Mouse (Mus musculus) layer of hippocampus, postnatal 25 days (tissue): ENCODE measurements around the gene Olfr547. TPM values are rescaled to one million over a fixed set of nuclear protein-coding genes. Genes with fewer than 3 reads are reported as not detected.

Experiments used
- DNase-seq, 2 experiments: peaks; one replicate each; pipeline ENCODE4 v3.0.0; 2022; ENCODE audit warnings: mixed read lengths in 2 of 2, low spot score in 1 of 2; ENCODE audit errors: extremely low spot score in 1 of 2
- total RNA-seq, 2 experiments: library from RNA; stranded (reverse); gene quantifications; 2 replicates each; pipeline ENCODE4 v1.2.3; 2021

The Olfr547 gene
- total RNA-seq, 2 experiments from 2014 or later = not detected

DNA sequence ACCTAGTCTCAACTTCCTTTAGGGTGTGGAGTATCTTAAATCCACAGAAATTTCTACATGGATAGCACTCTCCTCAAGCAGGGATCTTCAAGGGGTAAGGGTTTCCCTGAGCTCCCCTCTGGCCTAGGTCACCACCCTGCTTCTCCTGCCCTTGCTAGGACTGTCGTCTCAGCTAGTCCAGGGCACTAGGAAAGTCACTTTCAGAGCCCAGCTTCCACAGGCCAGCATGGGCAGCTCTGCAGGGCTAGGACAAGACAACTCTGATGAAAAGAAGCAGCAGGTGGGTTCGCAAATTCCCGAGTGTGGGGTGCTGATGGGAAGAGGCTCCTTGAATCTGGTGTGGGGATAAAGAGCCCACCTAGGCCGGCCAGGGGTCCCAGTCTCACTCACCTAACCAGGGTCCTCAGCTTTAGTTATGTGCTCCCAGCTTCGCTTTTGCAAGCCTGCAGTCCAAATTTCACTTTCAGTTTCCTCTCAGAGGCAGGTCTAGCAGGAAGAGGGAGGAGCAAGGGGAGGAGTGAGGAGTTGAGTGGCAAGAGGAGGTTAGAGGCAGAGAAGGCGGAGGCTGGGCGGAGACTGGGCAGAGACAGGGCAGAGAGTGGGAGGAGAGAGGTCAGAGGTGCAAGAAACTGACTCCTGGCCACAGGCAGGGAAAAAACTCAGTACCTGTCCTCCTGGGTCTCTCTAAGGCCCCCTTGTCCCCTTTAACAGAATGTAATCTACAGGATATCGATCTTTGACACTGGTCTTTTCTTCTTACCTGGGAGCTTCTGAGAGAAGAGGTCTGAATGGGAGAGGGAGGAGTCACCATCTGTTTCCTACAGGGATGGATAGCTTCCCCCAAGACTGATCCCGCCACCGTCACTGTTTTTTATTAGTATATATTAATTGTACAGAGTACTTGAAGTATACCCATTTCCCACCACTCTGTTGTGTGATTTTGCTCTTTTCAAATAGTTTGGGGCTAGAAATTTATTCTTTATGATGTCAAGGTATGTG, 30.7 kb downstream of the Olfr547 start, which contains the start of gene Trim21:
TSS of gene Trim21 (minus strand) at position 488 of the 999 bp plus-strand sequence.
- DNase-seq = peak; percentile 13 to 33

DNA sequence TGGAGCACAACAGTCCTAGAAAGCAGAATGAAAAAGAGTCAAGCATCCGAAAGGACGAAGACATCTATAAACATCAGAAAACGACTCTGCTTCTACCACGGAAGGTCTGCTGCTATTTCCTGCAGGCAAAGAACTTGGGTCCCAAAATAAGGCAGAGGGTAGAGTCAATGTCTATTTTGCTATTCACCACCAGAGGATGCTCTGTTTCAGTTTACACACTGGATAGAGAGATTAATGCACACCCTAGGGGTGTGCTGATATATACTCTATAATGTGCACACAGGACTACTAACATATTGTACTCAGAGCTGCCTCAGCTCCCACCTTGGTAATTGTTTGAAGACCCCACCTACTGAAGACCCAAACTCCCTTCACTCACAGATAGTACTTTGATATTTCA, 31.7 kb downstream of the Olfr547 start:
- no peak for DNase-seq

DNA sequence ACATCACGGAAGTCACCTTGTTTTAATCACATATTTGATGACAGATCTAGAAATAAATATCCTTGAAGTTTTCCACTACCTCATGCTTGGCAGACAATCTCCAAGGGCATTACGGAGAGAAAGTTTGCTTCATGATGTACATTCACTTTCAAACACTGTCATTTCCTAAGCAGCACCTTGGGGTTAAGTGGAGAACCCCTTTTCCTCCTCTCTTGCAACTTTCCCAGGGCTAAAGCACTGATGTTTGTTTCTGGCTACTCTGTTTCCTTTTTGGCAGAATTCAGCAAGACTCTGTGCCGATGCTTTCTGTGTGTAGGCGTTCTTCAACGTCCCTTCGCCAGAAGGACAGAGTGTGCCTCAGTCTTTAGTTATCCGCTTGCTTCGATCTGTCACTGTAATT, 36.6 kb downstream of the Olfr547 start, which contains the start of gene Olfr550:
TSS of gene Olfr550 (plus strand) at position 301 of the 400 bp plus-strand sequence.
- no peak for DNase-seq

DNA sequence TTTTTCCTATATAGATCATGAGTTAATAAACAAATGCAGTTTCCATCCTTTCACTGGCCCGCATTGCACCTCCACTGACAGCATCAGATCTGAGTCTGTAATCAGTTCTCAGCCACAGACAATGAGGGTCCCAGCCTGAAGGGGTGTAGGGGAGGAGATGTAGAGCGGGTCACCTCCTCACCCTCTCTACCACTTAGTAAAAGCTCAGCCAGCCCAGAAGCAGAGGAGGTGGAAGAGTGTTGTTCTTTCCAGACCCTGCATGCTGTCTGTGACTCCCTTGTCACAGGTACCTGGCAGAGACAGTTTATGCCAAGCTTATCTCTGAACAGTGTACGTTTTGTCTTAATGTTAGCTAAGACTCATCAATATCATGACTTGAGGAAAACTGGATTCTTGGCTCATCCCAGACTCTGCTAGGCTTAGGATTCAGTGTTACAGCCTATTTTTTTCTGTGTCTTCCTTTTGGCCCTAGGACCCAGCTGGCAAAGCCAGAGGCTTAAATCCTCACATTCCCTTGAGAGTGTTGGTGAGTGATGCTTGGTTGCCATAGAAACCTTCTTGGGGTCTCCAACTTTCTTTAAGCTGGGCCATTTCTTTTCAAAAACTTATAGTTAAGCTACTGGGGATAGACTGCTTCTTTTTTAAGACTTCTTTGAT, 38.8 kb downstream of the Olfr547 start:
- no peak for DNase-seq

DNA sequence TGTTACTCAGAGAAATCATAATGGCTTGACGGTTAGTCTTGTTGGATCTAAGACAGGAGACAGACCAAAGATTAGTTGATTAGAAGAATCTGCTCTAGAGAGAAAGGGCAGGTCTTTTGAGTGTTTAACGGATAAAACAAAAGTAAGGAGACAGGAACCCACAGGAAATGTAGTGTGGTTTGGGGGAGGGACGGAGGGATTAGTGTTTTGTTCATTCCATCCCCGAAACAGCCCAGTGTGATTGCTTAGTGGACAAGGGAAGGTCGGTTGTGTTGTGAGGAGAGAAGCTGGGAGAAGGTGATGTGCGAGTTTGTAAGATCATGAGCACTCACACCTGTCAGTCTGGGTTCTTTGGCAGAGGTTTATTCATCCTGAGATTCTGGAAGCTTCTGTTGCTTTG, 41.4 kb downstream of the Olfr547 start:
- no peak for DNase-seq

Other genes starting within 250 kb of the Olfr547 start
- 10 to 100 TPM; 10.2 to 10.8 TPM for gene Rrm1, start 93.1 kb upstream of the Olfr547 start, total RNA-seq
- not detected for gene Olfr543, start 53.1 kb upstream of the Olfr547 start, total RNA-seq
- gene Olfr544, start 46.4 kb upstream of the Olfr547 start, total RNA-seq = not detected
- not detected for gene Olfr545, start 35.2 kb upstream of the Olfr547 start, total RNA-seq
- gene Olfr548-ps1, start 6.1 kb downstream of the Olfr547 start, total RNA-seq = not detected
- gene Olfr549, start 15.1 kb downstream of the Olfr547 start, total RNA-seq = not detected
- 1 to 10 TPM; 2.1 to 3.6 TPM for gene Trim21, start 30.7 kb downstream of the Olfr547 start, total RNA-seq
- gene Olfr550, start 36.7 kb downstream of the Olfr547 start, total RNA-seq = 1 to 10 TPM in 1 of 2 experiments, under 1 TPM in 1; 0.89 to 1.3 TPM
- gene Olfr551, start 57.1 kb downstream of the Olfr547 start, total RNA-seq = not detected
- gene Olfr552, start 63.0 kb downstream of the Olfr547 start, total RNA-seq = under 1 TPM in 1 of 2 experiments, not detected in 1; 0.10 TPM
- not detected for gene Olfr553, start 83.5 kb downstream of the Olfr547 start, total RNA-seq
- gene Olfr554, start 103.7 kb downstream of the Olfr547 start, total RNA-seq = not detected
- not detected for gene Olfr555, start 124.1 kb downstream of the Olfr547 start, total RNA-seq
- under 1 TPM in 1 of 2 experiments, not detected in 1; 0.10 TPM for gene Olfr556, start 130.2 kb downstream of the Olfr547 start, total RNA-seq
- 1 to 10 TPM; 4.5 to 7.6 TPM for gene Trim68, start 152.6 kb downstream of the Olfr547 start, total RNA-seq
- not detected for gene Olfr557, start 161.2 kb downstream of the Olfr547 start, total RNA-seq
- gene Olfr558, start 167.5 kb downstream of the Olfr547 start, total RNA-seq = under 1 TPM; 0.49 TPM
- not detected for gene Olfr33, start 184.3 kb downstream of the Olfr547 start, total RNA-seq
- gene Olfr559, start 192.7 kb downstream of the Olfr547 start, total RNA-seq = not detected
- not detected for gene Olfr560, start 224.6 kb downstream of the Olfr547 start, total RNA-seq
- gene Olfr78, start 224.7 kb downstream of the Olfr547 start, total RNA-seq = under 1 TPM in 1 of 2 experiments, not detected in 1; 0.12 TPM
- gene Olfr561, start 236.5 kb downstream of the Olfr547 start, total RNA-seq = not detected